Mouse (Mus musculus): ENCODE results near the gene Fgf23.

Fgf23 gene

DNA sequence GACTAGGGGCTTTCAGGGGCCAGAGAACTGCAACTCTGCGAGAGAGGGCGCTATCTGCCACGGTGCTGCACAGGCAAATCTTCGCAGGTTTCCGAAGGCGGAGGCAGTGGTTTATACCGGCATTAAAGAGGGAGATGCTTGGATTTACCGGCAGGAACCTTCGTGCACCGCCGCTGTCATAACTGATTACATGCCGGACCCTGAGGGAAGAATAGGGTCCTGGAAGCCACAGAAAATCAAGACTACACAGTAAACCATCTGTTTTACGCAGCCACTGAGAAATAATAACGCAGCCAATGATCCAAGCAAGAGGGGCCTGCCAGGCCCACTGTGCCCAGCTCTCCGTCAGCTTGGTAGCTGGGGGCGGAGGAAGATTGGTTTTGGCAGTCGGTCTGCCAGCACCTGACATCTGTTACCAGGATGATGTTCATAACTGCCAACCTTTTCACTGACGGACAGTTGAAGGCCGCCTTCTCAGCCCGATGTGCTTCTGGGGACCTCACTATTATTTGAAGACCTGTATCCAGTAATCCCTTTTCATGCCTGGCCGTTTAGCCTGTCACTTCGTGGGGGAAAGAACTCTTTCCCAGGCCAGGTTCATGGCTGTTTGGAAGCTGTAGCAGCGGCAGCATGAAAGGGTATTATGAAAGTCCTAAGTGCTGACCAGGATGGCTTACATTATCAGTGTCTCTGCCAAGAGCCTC lies 42.2 kb downstream of the Fgf23 start:
- DNase-seq, result peak; percentile 51

DNA sequence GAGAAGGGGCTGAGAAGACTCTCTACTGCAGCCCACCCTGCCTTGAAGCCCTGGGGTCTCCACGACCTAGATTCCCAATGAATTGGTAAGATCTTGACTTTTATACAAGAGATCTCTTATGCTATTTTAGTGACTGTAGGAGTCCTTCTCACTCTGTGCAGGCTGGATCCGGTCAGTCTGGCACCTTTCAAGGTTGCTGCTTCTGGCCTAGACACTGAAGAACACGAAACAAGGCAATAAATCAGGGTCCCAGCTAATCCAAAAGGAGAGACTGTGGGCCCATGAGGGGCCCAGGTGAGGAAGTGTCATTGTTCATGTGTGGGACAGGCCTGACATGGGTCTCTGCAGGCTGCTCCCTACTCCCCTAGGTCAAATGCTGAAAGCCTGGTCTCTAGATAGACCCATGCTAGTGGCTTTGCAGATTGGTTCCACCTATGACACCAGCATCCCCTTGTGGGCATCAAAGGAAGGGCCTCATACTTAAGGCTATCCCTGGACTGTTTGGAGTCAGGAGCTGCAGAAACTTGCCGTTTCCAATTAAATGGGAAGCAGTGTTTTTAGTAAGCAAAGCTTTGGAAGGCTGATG lies 49.6 kb downstream of the Fgf23 start:
- DNase-seq, result no peak

DNA sequence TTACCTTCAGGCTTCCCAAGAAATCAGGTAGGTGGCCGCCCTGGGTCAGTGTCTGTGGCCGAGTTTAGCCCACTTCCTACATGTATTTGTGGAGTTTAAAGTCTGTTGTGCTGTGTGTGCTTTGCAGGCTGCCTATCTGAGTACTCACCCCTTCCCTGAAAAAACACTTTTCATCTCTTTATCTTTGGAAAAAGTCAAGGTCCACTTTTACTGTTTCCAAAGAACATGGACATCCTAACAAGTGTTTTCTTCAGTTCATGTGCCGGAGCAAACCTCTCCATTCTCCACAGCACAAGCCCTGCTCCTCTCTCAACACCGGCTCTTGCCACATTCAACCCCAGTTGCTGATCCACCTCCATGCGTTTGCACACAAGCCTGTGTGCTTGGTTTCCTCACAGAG lies 50.3 kb downstream of the Fgf23 start:
- no peak for DNase-seq

DNA sequence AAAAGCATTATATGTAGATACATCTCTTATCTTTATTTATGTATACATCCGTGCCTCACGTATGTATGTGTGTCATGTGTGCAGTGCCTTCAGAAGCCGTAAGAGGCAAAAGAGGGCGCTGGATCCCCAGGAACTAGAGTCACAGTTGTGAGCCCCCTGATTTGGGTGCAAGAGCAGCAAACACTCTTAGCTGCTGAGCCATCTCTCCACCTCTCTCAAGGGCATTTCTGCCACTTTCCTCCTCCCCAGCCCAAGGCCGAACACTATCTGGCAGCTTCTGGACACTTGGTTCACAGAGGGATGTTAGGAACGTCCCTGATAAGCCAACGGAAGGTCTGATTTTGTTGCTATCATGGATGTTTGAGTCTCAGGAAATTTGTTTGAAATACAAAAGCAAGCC lies 50.8 kb downstream of the Fgf23 start:
- DNase-seq, result no peak

- DNase-seq, result no peak
Measured at GRCm38 (mm10) chr6:127129659-127130058, 57.0 kb downstream of the Fgf23 start.

DNA sequence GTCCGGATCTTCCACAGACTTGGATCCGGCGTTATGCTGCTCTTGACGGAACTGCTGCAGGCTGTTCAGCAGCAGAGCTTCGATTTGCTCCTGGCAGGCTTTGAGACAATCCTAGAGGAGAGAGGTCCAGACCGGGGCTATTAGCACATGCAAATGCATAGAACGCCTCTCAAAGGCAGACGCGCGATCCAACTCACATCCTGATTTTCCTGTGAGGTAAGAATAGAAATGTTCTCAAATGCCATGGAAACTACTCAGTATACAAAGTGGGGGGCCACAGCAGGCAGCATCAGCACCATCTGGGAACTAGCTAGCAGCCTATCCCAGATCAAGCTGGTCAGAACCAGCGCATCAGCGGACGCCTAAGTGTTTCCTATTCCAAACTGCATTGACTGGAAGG lies 57.7 kb downstream of the Fgf23 start:
- no peak for DNase-seq

All from layer of hippocampus, adult 9-11 months (tissue).